Mouse (Mus musculus): ENCODE data around the gene Gpc2.

DNA sequence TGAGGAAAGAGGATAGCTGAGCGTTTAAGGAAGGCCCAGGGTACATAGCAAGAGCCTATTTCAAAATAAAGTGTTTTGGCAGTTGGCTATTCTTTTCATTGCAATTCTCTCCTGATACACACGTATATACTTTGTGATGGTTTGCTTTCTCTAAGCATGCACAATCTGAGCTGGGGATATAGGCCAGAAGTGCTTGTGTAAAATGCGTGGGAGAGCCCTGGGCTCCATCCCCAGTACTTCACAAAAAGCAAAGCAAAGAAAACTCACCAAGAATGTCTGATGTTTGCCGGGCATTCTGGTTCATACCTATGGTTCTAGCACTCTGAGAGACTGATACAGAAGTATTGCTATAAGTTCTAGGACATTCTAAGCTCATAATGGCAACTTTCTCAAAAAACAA is 10.8 kb downstream of the Gpc2 start:
- TF ChIP-seq POLR2A (IDR thresholded peaks at IDR 0.05; ENCODE audit: low read depth, low read length) (no peak), CTCF (conservative IDR thresholded peaks at IDR 0.05; ENCODE audit: insufficient read depth, insufficient read length, low read depth, low read length) (no peak)

Data from kidney, adult 2 months (tissue).